Mouse (Mus musculus) limb, embryonic 15.5 days (tissue): Measurements from ENCODE around the gene Stk26. TPM values are rescaled to one million over a fixed set of nuclear protein-coding genes. Genes with fewer than 3 reads are reported as not detected.

ENCODE experiments used
- ATAC-seq: fragments of 200-750 bp; cut with Nextera tagmentation; 2 replicates; pipeline ENCODE4 v1.8.0; 2017; ENCODE audit warnings: low read depth, moderate TSS enrichment; ENCODE audit not compliant: insufficient number of reproducible peaks, low FRiP score, low TSS enrichment
- H3K27ac ChIP-seq: fragments of 300-500 bp; sonication (generic); 2 replicates; pipeline ENCODE4 v1.5.1; 2015; ENCODE audit warnings: moderate library complexity, mild to moderate bottlenecking, inconsistent platforms
- H3K27me3 ChIP-seq: fragments of 300-500 bp; sonication (generic); 2 replicates; pipeline ENCODE4 v1.6.1; 2015; ENCODE audit warnings: inconsistent platforms
- H3K36me3 ChIP-seq: fragments of 300-500 bp; sonication (generic); 2 replicates; pipeline ENCODE4 v1.6.1; 2015; ENCODE audit warnings: inconsistent platforms
- H3K4me1 ChIP-seq: fragments of 300-500 bp; sonication (generic); 2 replicates; pipeline ENCODE4 v1.6.1; 2015; ENCODE audit warnings: inconsistent platforms
- H3K4me2 ChIP-seq: fragments of 300-500 bp; sonication (generic); 2 replicates; pipeline ENCODE4 v1.6.1; 2015; ENCODE audit warnings: mild to moderate bottlenecking, inconsistent platforms
- H3K4me3 ChIP-seq: fragments of 300-500 bp; sonication (generic); 2 replicates; pipeline ENCODE4 v1.5.1; 2015; ENCODE audit warnings: mild to moderate bottlenecking, inconsistent platforms
- H3K9ac ChIP-seq: fragments of 300-500 bp; sonication (generic); 2 replicates; pipeline ENCODE4 v1.6.1; 2015; ENCODE audit warnings: inconsistent platforms
- H3K9me3 ChIP-seq: fragments of 300-500 bp; sonication (generic); 2 replicates; pipeline ENCODE4 v1.6.1; 2016; ENCODE audit warnings: inconsistent platforms
- WGBS: fragments of 180-500 bp; shearing (Covaris S2); methylation state at CpG from one replicate; pipeline ENCODE4 v1.1.7; 2015; 5-methylcytosine and 5-hydroxymethylcytosine counted together
- polyA plus RNA-seq: library from polyadenylated mRNA; unstranded; fragments of >200 nt; fragmentation: Nextera tagmentation; extraction: Ambion mirVana; gene quantifications from 2 replicates; pipeline ENCODE4 v1.2.1, GENCODE M21; 2015

Stk26 gene
- polyA plus RNA-seq, 1 experiment from 2014 or later, result 16.2 TPM

- Histone ChIP-seq H3K4me2 (no peak overlapping the region), H3K27ac (no peak overlapping the region), H3K9me3 (no peaks in the 10 kb centered on the region), H3K4me3 (no peak overlapping the region), H3K4me1 (no peaks in the 10 kb centered on the region), H3K27me3 (no peaks in the 10 kb centered on the region), H3K9ac (no peak overlapping the region), H3K36me3 (no peaks in the 10 kb centered on the region)
- 70% methylated on average over 6 of the region's 6 CpGs for WGBS
- ATAC-seq, result no peak
These were observed 9.8 kb downstream of the Stk26 start for GRCm38 (mm10) chrX:50850428-50851184.

- H3K4me1 ChIP-seq, result 0 out of 2 replicates have a peak, but pooled peaks cover 3% of the 10 kb centered on the region
- 43% methylated on average over 2 of the region's 2 CpGs for WGBS
- no peak for ATAC-seq
- H3K36me3 ChIP-seq, result no peaks in the 10 kb centered on the region
- H3K4me2 ChIP-seq, result no peak overlapping the region
- no peak overlapping the region for H3K27ac ChIP-seq
- no peaks in the 10 kb centered on the region for H3K9me3 ChIP-seq
- no peaks in the 10 kb centered on the region for H3K27me3 ChIP-seq
- H3K4me3 ChIP-seq, result no peak overlapping the region
- no peak overlapping the region for H3K9ac ChIP-seq
These were observed 22.9 kb downstream of the Stk26 start for GRCm38 (mm10) chrX:50863771-50864170.

DNA sequence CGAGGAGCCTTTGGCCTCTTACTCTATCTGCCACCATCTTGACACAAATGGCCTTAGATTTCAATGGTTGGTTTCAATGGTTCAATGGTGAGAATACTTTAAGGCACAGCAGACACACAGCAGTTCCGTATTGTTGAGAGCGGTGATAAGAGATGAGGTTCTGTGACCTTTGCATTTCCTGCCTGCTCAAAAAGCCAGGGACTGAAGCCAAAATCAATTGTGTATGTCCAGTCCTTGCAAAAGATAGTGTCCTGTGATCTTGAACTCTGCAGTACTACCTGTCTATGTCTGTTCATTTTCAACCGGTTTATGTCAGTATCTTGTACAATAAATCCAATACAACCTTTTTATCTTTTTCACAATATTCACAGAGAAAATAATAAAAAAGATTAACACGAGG, 23.9 kb downstream of the Stk26 start:
- H3K27ac ChIP-seq, result no peak overlapping the region
- no peak overlapping the region for H3K4me3 ChIP-seq
- no peaks in the 10 kb centered on the region for H3K9me3 ChIP-seq
- WGBS, result 80% methylated on average over 5 of the region's 5 CpGs
- H3K27me3 ChIP-seq, result no peaks in the 10 kb centered on the region
- no peak overlapping the region for H3K4me2 ChIP-seq
- ATAC-seq, result no peak
- H3K36me3 ChIP-seq, result no peaks in the 10 kb centered on the region
- H3K4me1 ChIP-seq, result 0 out of 2 replicates have a peak, but pooled peaks cover 3% of the 10 kb centered on the region
- H3K9ac ChIP-seq, result no peak overlapping the region

DNA sequence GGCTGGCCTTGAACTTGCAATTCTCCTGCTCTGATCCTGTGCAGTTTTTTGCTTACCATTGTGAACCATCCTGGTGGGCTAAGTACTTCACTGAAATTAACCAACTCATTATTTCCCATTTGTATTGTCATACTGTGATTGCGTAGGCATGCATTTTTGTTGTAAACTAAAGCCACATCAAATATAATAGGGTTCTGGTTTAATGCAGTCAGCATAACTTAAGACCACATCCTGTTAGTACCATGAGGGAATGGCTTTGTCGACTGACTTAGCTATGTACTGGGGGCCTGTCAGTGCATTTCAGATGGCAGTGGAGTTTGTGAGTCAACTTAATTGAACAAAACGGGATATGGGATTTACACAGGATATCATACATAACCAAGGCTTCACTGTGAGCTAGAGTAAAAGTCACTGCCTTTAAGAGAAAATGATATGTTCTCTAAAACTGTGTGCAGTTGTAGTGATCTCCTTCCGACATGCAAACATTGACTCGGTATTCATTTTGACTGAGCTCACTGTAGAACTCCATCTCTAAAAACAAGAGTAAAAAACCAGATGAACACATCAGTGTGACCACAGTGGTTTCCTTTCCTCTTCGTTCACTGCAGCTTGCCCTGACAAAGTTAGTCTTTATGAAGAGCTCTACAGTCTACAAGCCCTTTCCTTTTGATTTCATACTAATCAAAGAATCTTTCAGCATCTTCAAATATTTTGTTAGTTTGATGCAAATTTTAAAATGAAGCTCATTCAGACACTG, 33.6 kb downstream of the Stk26 start:
- no peaks in the 10 kb centered on the region for H3K9me3 ChIP-seq
- no peak for ATAC-seq
- H3K4me1 ChIP-seq, result no peaks in the 10 kb centered on the region
- H3K36me3 ChIP-seq, result no peaks in the 10 kb centered on the region
- no peaks in the 10 kb centered on the region for H3K27me3 ChIP-seq
- no peak overlapping the region for H3K9ac ChIP-seq
- no peak overlapping the region for H3K4me3 ChIP-seq
- H3K27ac ChIP-seq, result no peak overlapping the region
- H3K4me2 ChIP-seq, result no peak overlapping the region
- WGBS, result 71% methylated on average over 6 of the region's 6 CpGs

DNA sequence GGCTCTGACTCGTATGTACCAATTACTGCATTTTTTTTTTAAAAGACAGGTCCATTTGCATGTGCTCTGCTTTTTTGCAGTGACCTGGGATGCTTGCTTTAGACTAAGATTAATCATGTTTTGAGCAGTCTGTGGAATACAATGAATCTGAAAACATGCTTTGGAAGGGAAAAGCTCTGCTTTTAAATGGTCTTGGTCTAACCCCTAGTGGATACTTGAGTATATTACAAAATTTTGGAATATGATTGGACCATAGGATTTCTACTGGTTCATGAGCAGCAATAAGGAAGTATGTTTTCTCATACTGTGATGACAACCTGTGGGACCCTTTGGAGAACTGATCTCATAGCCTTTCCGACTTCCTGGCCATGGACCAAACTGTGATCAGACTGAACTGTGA, 47.2 kb downstream of the Stk26 start:
- no peak for ATAC-seq
- WGBS, result 72% methylated on average over 2 of the region's 2 CpGs
- Histone ChIP-seq H3K4me1 (no peaks in the 10 kb centered on the region), H3K27ac (no peak overlapping the region), H3K36me3 (no peaks in the 10 kb centered on the region), H3K9me3 (no peaks in the 10 kb centered on the region), H3K4me3 (no peak overlapping the region), H3K4me2 (no peak overlapping the region), H3K27me3 (no peaks in the 10 kb centered on the region), H3K9ac (no peak overlapping the region)

DNA sequence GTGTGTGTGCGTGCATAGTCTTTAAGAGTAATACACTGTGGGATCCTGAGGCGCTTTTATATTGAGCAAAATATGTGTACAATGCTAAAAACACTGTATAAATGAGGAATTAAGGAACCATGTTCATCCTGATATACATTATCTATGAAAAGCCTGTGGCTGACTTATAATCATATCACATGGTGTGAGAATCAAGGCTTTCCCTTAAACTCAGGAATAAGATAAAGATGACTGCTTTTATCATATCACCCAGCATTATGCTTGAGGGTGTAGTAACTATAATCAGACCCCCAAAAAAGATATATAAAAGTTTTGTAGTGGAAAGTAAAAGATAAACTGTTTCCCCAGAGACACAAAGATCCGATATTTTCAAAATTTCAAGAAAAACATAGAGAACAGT, 62.6 kb downstream of the Stk26 start:
- WGBS, result 81% methylated on average over 3 of the region's 3 CpGs
- Histone ChIP-seq H3K4me2 (no peak overlapping the region), H3K36me3 (no peaks in the 10 kb centered on the region)

GRCm38 (mm10) chrX:50909915-50910314, 69.1 kb downstream of the Stk26 start:
- no peak for ATAC-seq
- H3K27me3 ChIP-seq, result no peaks in the 10 kb centered on the region
- H3K27ac ChIP-seq, result no peak overlapping the region
- no peaks in the 10 kb centered on the region for H3K36me3 ChIP-seq
- 76% methylated on average over 5 of the region's 5 CpGs for WGBS
- no peaks in the 10 kb centered on the region for H3K9me3 ChIP-seq
- H3K4me3 ChIP-seq, result no peak overlapping the region
- H3K9ac ChIP-seq, result no peak overlapping the region
- no peaks in the 10 kb centered on the region for H3K4me1 ChIP-seq
- no peak overlapping the region for H3K4me2 ChIP-seq

More for the DNA sequence above, 62.6 kb downstream of the Stk26 start:
- Histone ChIP-seq H3K9ac (no peak overlapping the region), H3K27ac (no peak overlapping the region), H3K4me3 (no peak overlapping the region), H3K9me3 (no peaks in the 10 kb centered on the region), H3K4me1 (no peaks in the 10 kb centered on the region), H3K27me3 (0 out of 2 replicates have a peak, but pooled peaks cover 3% of the 10 kb centered on the region)
- ATAC-seq, result no peak

DNA sequence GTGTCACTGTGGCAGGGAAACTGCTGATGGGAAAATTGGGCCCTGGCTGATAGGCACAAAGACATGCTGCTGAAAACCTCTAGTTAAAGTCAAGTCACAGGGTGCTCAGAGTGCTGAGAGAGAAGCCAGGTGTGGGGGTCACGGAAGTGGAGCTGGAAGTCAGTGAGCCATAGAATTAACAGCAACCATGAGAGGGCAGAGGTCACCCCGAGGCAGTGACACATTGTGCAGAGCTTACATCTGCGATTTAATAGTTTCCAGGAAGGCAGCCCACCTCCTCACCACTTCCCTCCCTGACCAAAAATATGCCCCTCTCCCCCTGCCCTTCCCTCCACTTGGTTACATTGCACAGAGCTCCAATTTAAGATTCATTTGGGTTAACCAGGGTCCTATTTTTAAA, 76.5 kb downstream of the Stk26 start:
- Histone ChIP-seq H3K27ac (no peak overlapping the region), H3K4me1 (no peaks in the 10 kb centered on the region; the same call in 1 of the 2 replicates), H3K4me3 (no peak overlapping the region), H3K9me3 (no peaks in the 10 kb centered on the region), H3K9ac (no peak overlapping the region), H3K36me3 (no peaks in the 10 kb centered on the region), H3K27me3 (no peaks in the 10 kb centered on the region; the same call in 1 of the 2 replicates), H3K4me2 (no peak overlapping the region)
- ATAC-seq, result no peak
- WGBS, result 44% methylated on average over 3 of the region's 3 CpGs

- no peak overlapping the region for H3K9ac ChIP-seq
- H3K4me3 ChIP-seq, result no peak overlapping the region
- ATAC-seq, result no peak
- no peak overlapping the region for H3K27ac ChIP-seq
- H3K27me3 ChIP-seq, result no peaks in the 10 kb centered on the region; the same call in 1 of the 2 replicates
- WGBS, result 35% methylated on average over 3 of the region's 3 CpGs
- no peak overlapping the region for H3K4me2 ChIP-seq
- H3K36me3 ChIP-seq, result no peaks in the 10 kb centered on the region
- no peaks in the 10 kb centered on the region for H3K9me3 ChIP-seq
- no peaks in the 10 kb centered on the region; the same call in 1 of the 2 replicates for H3K4me1 ChIP-seq
These were observed 77.9 kb downstream of the Stk26 start for GRCm38 (mm10) chrX:50918754-50919153.

- H3K9ac ChIP-seq, result no peak overlapping the region
- H3K36me3 ChIP-seq, result no peaks in the 10 kb centered on the region
- no peak overlapping the region for H3K4me2 ChIP-seq
- no peak overlapping the region for H3K27ac ChIP-seq
- 0 out of 2 replicates have a peak, but pooled peaks cover 4% of the 10 kb centered on the region for H3K27me3 ChIP-seq
- no peaks in the 10 kb centered on the region for H3K9me3 ChIP-seq
- no peaks in the 10 kb centered on the region for H3K4me1 ChIP-seq
- WGBS, result 57% methylated on average over 18 of the region's 18 CpGs
- no peak for ATAC-seq
- H3K4me3 ChIP-seq, result no peak overlapping the region
These were observed 84.0 kb downstream of the Stk26 start for GRCm38 (mm10) chrX:50924629-50925364.

- no peak overlapping the region for H3K4me3 ChIP-seq
- no peak overlapping the region for H3K27ac ChIP-seq
- no peaks in the 10 kb centered on the region for H3K9me3 ChIP-seq
- no peak overlapping the region for H3K9ac ChIP-seq
- 52% methylated on average over 10 of the region's 10 CpGs for WGBS
- no peaks in the 10 kb centered on the region for H3K36me3 ChIP-seq
- H3K27me3 ChIP-seq, result peaks cover 7% of the 10 kb centered on the region; the same call in 1 of the 2 replicates
- H3K4me2 ChIP-seq, result no peak overlapping the region
- H3K4me1 ChIP-seq, result no peaks in the 10 kb centered on the region
- ATAC-seq, result no peak
These were observed 86.2 kb downstream of the Stk26 start for GRCm38 (mm10) chrX:50926893-50927545.
